Mouse (Mus musculus) thymus, adult 2 months (tissue): ENCODE data around the gene Gm9803. TPM values are rescaled to one million over a fixed set of nuclear protein-coding genes. Genes with fewer than 3 reads are reported as not detected.

ENCODE experiments used
- DNase-seq: peaks from one replicate; pipeline ENCODE4 v3.0.0; 2021
- H3K27ac ChIP-seq: fragments of 200-500 bp; 2 replicates; pipeline ENCODE4 v1.5.1; 2012; ENCODE audit warnings: low read length, control low read depth; ENCODE audit not compliant: control insufficient read depth, insufficient read depth
- H3K27me3 ChIP-seq: fragments of 200-500 bp; 2 replicates; pipeline ENCODE4 v1.6.1; 2012; ENCODE audit warnings: mild to moderate bottlenecking, low read length, moderate library complexity, mixed read lengths; ENCODE audit not compliant: control insufficient read depth, insufficient read depth
- H3K36me3 ChIP-seq: fragments of 200-500 bp; 2 replicates; pipeline ENCODE4 v1.6.1; 2012; ENCODE audit warnings: mild to moderate bottlenecking, low read length, moderate library complexity; ENCODE audit not compliant: control insufficient read depth, insufficient read depth
- H3K4me1 ChIP-seq: fragments of 200-500 bp; replicated peaks from 2 replicates; pipeline ENCODE4 v1.6.1; 2012; ENCODE audit warnings: low read length; ENCODE audit not compliant: control insufficient read depth, insufficient read depth
- H3K4me3 ChIP-seq: fragments of 200-500 bp; 2 replicates; pipeline ENCODE4 v1.5.1; 2012; ENCODE audit warnings: mild to moderate bottlenecking, low read length, control low read depth, moderate library complexity; ENCODE audit not compliant: control insufficient read depth, insufficient read depth
- CTCF ChIP-seq: fragments of 200-500 bp; IDR thresholded peaks from 2 replicates; pipeline ENCODE4 v1.5.1; 2012; ENCODE audit warnings: mild to moderate bottlenecking, control low read depth, low read length, moderate library complexity, borderline replicate concordance; ENCODE audit not compliant: control insufficient read depth, poor library complexity, insufficient read depth; ENCODE audit errors: extremely low read depth
- POLR2A ChIP-seq: fragments of 200-500 bp; IDR thresholded peaks from 2 replicates; pipeline ENCODE4 v1.6.1; 2012; ENCODE audit warnings: mild to moderate bottlenecking, low read length, control low read depth, moderate library complexity; ENCODE audit not compliant: control insufficient read depth, poor library complexity, insufficient read depth; ENCODE audit errors: extremely low read depth
- WGBS: fragments of 180-500 bp; shearing (Covaris S2); methylation state at CpG from one replicate; pipeline ENCODE4 v1.1.7; 2018; 5-methylcytosine and 5-hydroxymethylcytosine counted together
- polyA plus RNA-seq: library from polyadenylated mRNA; depleted of rRNA; stranded (reverse); fragments of >200 nt; gene quantifications from 2 replicates; pipeline ENCODE4 v1.2.3, GENCODE M21; 2012

Gene Gm9803
- polyA plus RNA-seq, 1 experiment, result 155 TPM

GRCm38 (mm10) chr10:43480227-43480849 lies 43.5 kb upstream of the Gm9803 start:
- 39% methylated on average over 13 of the region's 13 CpGs for WGBS
- Histone ChIP-seq H3K27ac (no peak overlapping the region; the same call in 1 of the 2 replicates), H3K36me3 (no peaks in the 10 kb centered on the region), H3K27me3 (no peaks in the 10 kb centered on the region), H3K4me1 (peaks cover 2% of the 10 kb centered on the region; the same call in 1 of the 2 replicates), H3K4me3 (peak overlapping the region; percentile 99)
- no peak for DNase-seq
- TF ChIP-seq CTCF, result no peak
- no peak for TF ChIP-seq POLR2A

- H3K27me3 ChIP-seq, result no peaks in the 10 kb centered on the region
- H3K4me1 ChIP-seq, result peaks cover 2% of the 10 kb centered on the region; the same call in 1 of the 2 replicates
- no peak overlapping the region for H3K4me3 ChIP-seq
- H3K36me3 ChIP-seq, result no peaks in the 10 kb centered on the region
- no peak for TF ChIP-seq CTCF
- no peak for TF ChIP-seq POLR2A
- H3K27ac ChIP-seq, result no peak overlapping the region
- DNase-seq, result no peak
- WGBS, result 92% methylated on average over 4 of the region's 4 CpGs
Observed at GRCm38 (mm10) chr10:43481179-43481578, 42.7 kb upstream of the Gm9803 start.

- WGBS, result 96% methylated on average over 5 of the region's 5 CpGs
- Histone ChIP-seq H3K27ac (no peak overlapping the region), H3K4me1 (peaks cover 2% of the 10 kb centered on the region; the same call in 1 of the 2 replicates), H3K27me3 (no peaks in the 10 kb centered on the region), H3K36me3 (no peaks in the 10 kb centered on the region), H3K4me3 (no peak overlapping the region)
- TF ChIP-seq POLR2A (no peak), CTCF (no peak)
- no peak for DNase-seq
Observed at GRCm38 (mm10) chr10:43482021-43482420, 41.9 kb upstream of the Gm9803 start.

GRCm38 (mm10) chr10:43483426-43483995 lies 40.4 kb upstream of the Gm9803 start:
- Histone ChIP-seq H3K4me3 (no peak overlapping the region), H3K36me3 (no peaks in the 10 kb centered on the region), H3K4me1 (peaks cover 2% of the 10 kb centered on the region; the same call in 1 of the 2 replicates), H3K27ac (no peak overlapping the region), H3K27me3 (no peaks in the 10 kb centered on the region)
- 92% methylated on average over 9 of the region's 9 CpGs for WGBS
- TF ChIP-seq CTCF (no peak), POLR2A (no peak)
- DNase-seq, result no peak

GRCm38 (mm10) chr10:43485751-43486268 lies 38.1 kb upstream of the Gm9803 start:
- Histone ChIP-seq H3K36me3 (no peaks in the 10 kb centered on the region), H3K27ac (no peak overlapping the region), H3K4me3 (no peak overlapping the region), H3K27me3 (no peaks in the 10 kb centered on the region), H3K4me1 (no peaks in the 10 kb centered on the region)
- DNase-seq, result no peak
- WGBS, result 73% methylated on average over 6 of the region's 6 CpGs
- TF ChIP-seq POLR2A, result no peak
- TF ChIP-seq CTCF, result no peak

GRCm38 (mm10) chr10:43487441-43488010 lies 36.4 kb upstream of the Gm9803 start:
- Histone ChIP-seq H3K27ac (no peak overlapping the region), H3K36me3 (no peaks in the 10 kb centered on the region), H3K4me1 (no peaks in the 10 kb centered on the region), H3K27me3 (no peaks in the 10 kb centered on the region), H3K4me3 (no peak overlapping the region)
- WGBS, result 94% methylated on average over 3 of the region's 3 CpGs
- DNase-seq, result no peak
- no peak for TF ChIP-seq POLR2A
- no peak for TF ChIP-seq CTCF
